Mouse (Mus musculus) small intestine, adult 2 months (tissue): ENCODE measurements around the gene Trmt11. TPM values are rescaled to one million over a fixed set of nuclear protein-coding genes. Genes with fewer than 3 reads are reported as not detected.

Experiments
- H3K27ac ChIP-seq: fragments of 200-500 bp; 2 replicates; pipeline ENCODE4 v1.5.1; 2012; ENCODE audit warnings: low read depth, low read length, control low read depth, inconsistent platforms; ENCODE audit not compliant: insufficient read depth
- H3K27me3 ChIP-seq: fragments of 200-500 bp; 2 replicates; pipeline ENCODE4 v1.6.1; 2012; ENCODE audit warnings: mild to moderate bottlenecking, moderate library complexity, low read length, inconsistent platforms; ENCODE audit not compliant: control insufficient read depth, insufficient read depth
- H3K36me3 ChIP-seq: fragments of 200-500 bp; 2 replicates; pipeline ENCODE4 v1.6.1; 2012; ENCODE audit warnings: mild to moderate bottlenecking, low read length, control low read depth, inconsistent platforms; ENCODE audit not compliant: control insufficient read depth, insufficient read depth
- H3K4me1 ChIP-seq: fragments of 200-500 bp; 2 replicates; pipeline ENCODE4 v1.6.1; 2012; ENCODE audit warnings: low read length, inconsistent platforms, mixed read lengths; ENCODE audit not compliant: control insufficient read depth, insufficient read depth, insufficient read length
- H3K4me3 ChIP-seq: fragments of 200-500 bp; 2 replicates; pipeline ENCODE4 v1.5.1; 2012; ENCODE audit warnings: low read depth, mild to moderate bottlenecking, control low read depth, inconsistent platforms, low read length, moderate library complexity
- CTCF ChIP-seq: fragments of 200-500 bp; IDR thresholded peaks from 2 replicates; pipeline ENCODE4 v1.5.1; 2012; ENCODE audit warnings: low read depth, mild to moderate bottlenecking, control low read depth, inconsistent platforms, low read length, moderate library complexity, mixed read lengths; ENCODE audit not compliant: insufficient replicate concordance, insufficient read length; ENCODE audit errors: extremely low read depth
- POLR2A ChIP-seq: fragments of 200-500 bp; IDR thresholded peaks from 2 replicates; pipeline ENCODE4 v1.6.1; 2012; ENCODE audit warnings: low read depth, mild to moderate bottlenecking, control low read depth, inconsistent platforms, low read length, moderate library complexity
- WGBS: fragments of 180-500 bp; shearing (Covaris S2); methylation state at CpG from one replicate; pipeline ENCODE4 v1.1.7; 2018; 5-methylcytosine and 5-hydroxymethylcytosine counted together
- polyA plus RNA-seq: library from polyadenylated mRNA; depleted of rRNA; stranded (reverse); fragments of >200 nt; gene quantifications from 2 replicates; pipeline ENCODE4 v1.2.3, GENCODE M21; 2012

Trmt11 gene
- polyA plus RNA-seq, 1 experiment = 0.13 TPM

DNA sequence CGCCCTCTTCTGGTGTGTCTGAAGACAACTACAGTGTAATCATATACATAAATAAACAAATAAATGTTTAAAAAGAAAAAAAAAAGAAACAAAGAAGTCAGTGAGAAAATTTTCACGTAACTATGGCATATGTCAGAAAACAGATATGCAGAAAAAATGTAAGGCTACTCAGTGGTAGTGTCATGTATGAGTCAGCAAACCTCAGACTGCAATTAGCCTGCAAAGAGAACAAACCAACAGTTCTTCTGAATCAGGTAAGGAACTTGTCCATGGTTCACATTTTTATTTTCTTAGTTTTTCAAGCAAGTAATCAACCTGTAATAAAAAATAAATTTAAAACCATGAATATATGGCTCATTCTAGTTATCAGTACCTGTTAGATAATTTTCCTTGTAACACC, 7.6 kb upstream of the Trmt11 start:
- peaks cover 23% of the 10 kb centered on the region for H3K36me3 ChIP-seq
- 74% methylated on average over 2 of the region's 2 CpGs for WGBS
- no peaks in the 10 kb centered on the region for H3K27me3 ChIP-seq
- TF ChIP-seq POLR2A (no peak), CTCF (no peak)
- no peak overlapping the region for H3K4me3 ChIP-seq
- no peaks in the 10 kb centered on the region for H3K4me1 ChIP-seq
- no peak overlapping the region for H3K27ac ChIP-seq

DNA sequence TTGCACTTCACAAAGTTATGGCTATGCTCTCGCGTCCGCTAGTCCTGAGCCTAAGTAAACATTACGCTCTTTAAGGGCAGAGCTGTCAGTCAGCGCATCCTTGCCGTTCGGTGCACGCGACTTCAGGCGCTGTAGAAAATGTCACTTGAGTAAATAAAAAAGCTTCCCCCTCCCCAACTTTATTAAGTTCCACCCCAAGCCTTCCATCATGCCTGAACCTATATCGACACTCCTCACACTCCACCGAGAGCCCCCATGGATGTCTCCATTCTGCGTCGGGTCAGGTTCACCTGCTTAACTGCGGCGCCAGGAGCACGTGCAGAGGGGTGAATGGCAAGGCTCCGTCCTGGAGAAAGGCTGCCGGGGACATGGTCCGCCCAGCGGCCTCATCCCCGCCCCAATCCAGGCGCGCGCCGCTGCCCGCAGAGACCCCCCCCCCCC, 435 bp downstream of the Trmt11 start:
- H3K4me3 ChIP-seq = peak overlapping the region; percentile 75
- H3K4me1 ChIP-seq = peaks cover 4% of the 10 kb centered on the region; the same call in 1 of the 2 replicates
- under 1% methylated on average over 26 of the region's 27 CpGs for WGBS
- H3K36me3 ChIP-seq = peaks cover 8% of the 10 kb centered on the region
- TF ChIP-seq CTCF (no peak), POLR2A (no peak)
- no peak overlapping the region for H3K27ac ChIP-seq
- no peaks in the 10 kb centered on the region for H3K27me3 ChIP-seq

DNA sequence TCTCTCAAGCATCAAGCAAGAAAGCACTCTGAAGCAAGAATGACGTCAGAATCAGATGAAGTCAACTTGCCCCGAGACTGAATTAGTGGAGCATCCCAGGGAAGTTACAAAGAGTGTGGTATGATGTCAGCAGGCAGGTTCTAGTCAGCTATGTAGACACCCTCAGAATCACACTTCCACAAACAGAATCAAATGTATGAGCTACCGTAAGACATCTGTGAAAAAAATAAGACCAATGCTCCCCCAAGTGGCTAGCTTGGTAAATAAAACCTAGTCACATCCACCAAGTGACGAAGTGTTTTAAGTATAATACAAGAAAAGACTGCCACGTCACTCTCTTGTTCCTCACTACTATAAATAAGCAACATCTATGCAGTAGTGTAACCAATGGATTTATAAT, 13.5 kb downstream of the Trmt11 start:
- no peak for TF ChIP-seq CTCF
- TF ChIP-seq POLR2A = no peak
- Histone ChIP-seq H3K4me3 (no peak overlapping the region), H3K27me3 (no peaks in the 10 kb centered on the region), H3K4me1 (no peaks in the 10 kb centered on the region), H3K36me3 (peaks cover 21% of the 10 kb centered on the region), H3K27ac (no peak overlapping the region)
- WGBS = 75% methylated on average over 5 of the region's 5 CpGs

DNA sequence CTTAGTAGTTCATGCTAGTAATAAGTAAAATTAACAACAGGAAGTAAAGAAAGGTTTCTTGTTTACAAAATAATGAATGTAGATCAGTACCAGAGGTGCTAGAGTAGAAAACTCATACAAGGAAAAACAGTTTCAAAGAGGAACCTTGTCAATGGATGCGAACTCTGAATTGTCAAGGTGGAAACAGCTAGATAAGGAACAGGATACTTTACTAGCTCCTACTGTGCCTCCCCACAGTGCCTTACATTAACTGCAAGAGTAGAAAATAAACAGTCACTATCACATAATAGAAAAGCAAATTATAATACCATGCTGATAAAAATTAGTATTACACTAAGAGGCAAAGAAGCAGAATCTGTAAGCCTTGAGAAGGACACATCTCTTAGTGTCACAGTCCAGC, 14.9 kb downstream of the Trmt11 start:
- H3K27ac ChIP-seq = no peak overlapping the region
- TF ChIP-seq CTCF (no peak), POLR2A (no peak)
- H3K4me1 ChIP-seq = no peaks in the 10 kb centered on the region
- H3K4me3 ChIP-seq = no peak overlapping the region
- WGBS = 91% methylated on average over 1 of the region's 1 CpGs
- H3K27me3 ChIP-seq = no peaks in the 10 kb centered on the region
- H3K36me3 ChIP-seq = peaks cover 19% of the 10 kb centered on the region

DNA sequence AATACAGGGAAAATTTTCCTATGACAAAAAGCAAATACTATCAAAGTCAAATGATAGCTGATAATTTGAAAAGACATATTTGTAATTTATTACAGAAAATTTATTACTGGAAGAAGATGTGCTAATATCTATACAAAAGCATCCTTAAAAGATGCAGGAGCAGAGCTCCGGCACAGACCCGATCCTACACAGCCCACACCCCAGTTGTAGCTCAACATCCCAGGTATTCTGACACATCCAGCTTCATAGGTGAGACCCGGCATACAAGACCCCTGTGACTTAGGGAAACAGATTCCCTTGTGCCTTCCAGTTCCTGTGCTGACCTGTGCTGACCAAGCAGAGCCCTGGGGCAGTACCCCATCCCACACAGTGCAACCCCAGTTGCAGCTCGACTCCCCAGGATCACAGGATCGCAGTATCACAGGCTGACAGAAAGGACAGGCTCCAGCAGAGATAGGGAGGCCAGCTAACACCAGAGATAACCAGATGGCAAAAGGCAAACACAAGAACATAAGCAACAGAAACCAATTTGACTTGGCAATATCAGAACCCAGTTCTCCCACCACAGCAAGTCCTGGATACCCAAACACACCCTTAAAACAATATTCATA, 22.8 kb downstream of the Trmt11 start:
- H3K4me1 ChIP-seq = no peaks in the 10 kb centered on the region
- TF ChIP-seq POLR2A (no peak), CTCF (no peak)
- WGBS = 91% methylated on average over 5 of the region's 5 CpGs

DNA sequence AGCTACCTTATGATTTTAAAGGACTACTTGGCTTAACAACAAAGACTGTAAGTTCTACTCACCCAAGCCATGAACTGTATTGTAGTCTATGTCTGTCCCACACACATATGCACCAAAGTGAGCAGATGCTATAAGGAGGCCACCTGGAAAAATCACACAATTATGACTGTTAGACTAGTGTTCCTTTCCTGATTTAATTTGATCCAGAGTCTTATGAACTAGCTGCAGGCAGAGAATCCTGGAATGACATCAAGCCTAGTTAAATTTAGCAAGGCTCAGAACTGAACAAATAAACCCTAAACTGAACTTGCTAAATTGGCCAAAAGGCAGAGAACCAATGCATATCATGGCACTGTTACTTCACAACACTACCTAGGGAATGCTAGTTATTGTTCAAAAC, 34.2 kb downstream of the Trmt11 start:
- Histone ChIP-seq H3K27me3 (no peaks in the 10 kb centered on the region), H3K27ac (no peak overlapping the region), H3K4me3 (no peak overlapping the region), H3K4me1 (no peaks in the 10 kb centered on the region), H3K36me3 (peaks cover 8% of the 10 kb centered on the region)
- TF ChIP-seq POLR2A (no peak), CTCF (no peak)

More for the DNA sequence above, 22.8 kb downstream of the Trmt11 start:
- H3K27me3 ChIP-seq = no peaks in the 10 kb centered on the region
- no peak overlapping the region for H3K4me3 ChIP-seq
- 0 out of 2 replicates have a peak, but pooled peaks cover 4% of the 10 kb centered on the region for H3K36me3 ChIP-seq
- no peak overlapping the region for H3K27ac ChIP-seq

DNA sequence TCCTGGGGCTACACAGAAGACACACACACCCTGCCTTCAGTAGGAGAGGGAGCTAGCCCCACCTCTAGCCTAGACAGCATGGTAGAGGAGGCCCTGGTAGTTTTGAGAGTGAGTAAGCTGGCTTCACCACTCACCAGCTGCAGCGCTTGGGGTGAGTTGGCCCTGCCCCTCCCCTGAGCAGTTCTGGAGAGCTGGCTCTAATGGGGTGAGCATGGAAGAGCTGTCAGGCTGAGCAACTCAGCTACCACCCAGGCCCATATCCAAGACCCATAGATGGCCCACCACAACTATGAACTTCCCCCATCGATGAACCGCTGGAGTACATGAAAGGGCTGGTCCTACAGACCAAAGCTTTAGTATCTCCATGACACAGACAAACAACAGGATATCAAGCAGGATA, 35.9 kb downstream of the Trmt11 start:
- H3K4me3 ChIP-seq = no peak overlapping the region
- WGBS = 96% methylated on average over 3 of the region's 3 CpGs
- H3K27ac ChIP-seq = no peak overlapping the region
- H3K4me1 ChIP-seq = no peaks in the 10 kb centered on the region
- peaks cover 12% of the 10 kb centered on the region for H3K36me3 ChIP-seq
- H3K27me3 ChIP-seq = no peaks in the 10 kb centered on the region
- no peak for TF ChIP-seq POLR2A
- TF ChIP-seq CTCF = no peak
